Mouse (Mus musculus) ES-Bruce4 (cell line): Measurements from ENCODE around the gene Pdxp. TPM values are rescaled to one million over a fixed set of nuclear protein-coding genes. Genes with fewer than 3 reads are reported as not detected.
A peak's percentile ranks its signal among the peaks of the same experiment; 100 is the strongest.

Source experiments
- H3K27ac ChIP-seq: 2 replicates; pipeline ENCODE4 v1.5.1; 2012; ENCODE audit warnings: low read length, inconsistent platforms; ENCODE audit not compliant: insufficient read depth
- H3K27me3 ChIP-seq: 2 replicates; pipeline ENCODE4 v1.6.1; 2012; ENCODE audit warnings: mild to moderate bottlenecking, low read length, inconsistent platforms; ENCODE audit not compliant: control insufficient read depth, poor library complexity, insufficient read depth, severe bottlenecking
- H3K36me3 ChIP-seq: 2 replicates; pipeline ENCODE4 v1.6.1; 2012; ENCODE audit warnings: inconsistent platforms, mild to moderate bottlenecking, low read length, moderate library complexity; ENCODE audit not compliant: control insufficient read depth, poor library complexity, insufficient read depth, severe bottlenecking
- H3K4me1 ChIP-seq: one replicate; pipeline ENCODE4 v1.8.1; 2011; ENCODE audit warnings: low read length; ENCODE audit not compliant: control insufficient read depth, insufficient read depth
- H3K4me3 ChIP-seq: 2 replicates; pipeline ENCODE4 v1.5.1; 2011; ENCODE audit warnings: low read depth, mild to moderate bottlenecking, low read length
- H3K9ac ChIP-seq: 2 replicates; pipeline ENCODE4 v1.6.1; 2012; ENCODE audit warnings: low read depth, mild to moderate bottlenecking, inconsistent platforms; ENCODE audit not compliant: poor library complexity, severe bottlenecking
- H3K9me3 ChIP-seq: replicated peaks from 2 replicates; pipeline ENCODE4 v1.6.1; 2012; ENCODE audit warnings: mild to moderate bottlenecking, low read length, inconsistent platforms; ENCODE audit not compliant: control insufficient read depth, poor library complexity, insufficient read depth, severe bottlenecking
- CTCF ChIP-seq: IDR thresholded peaks from one replicate; pipeline ENCODE4 v1.8.1; 2011; ENCODE audit warnings: low read depth, low read length
- EP300 ChIP-seq: IDR thresholded peaks from 2 replicates; pipeline ENCODE4 v1.6.1; 2011; ENCODE audit warnings: low read depth, low read length; ENCODE audit not compliant: insufficient read depth
- POLR2A ChIP-seq: IDR thresholded peaks from one replicate; pipeline ENCODE4 v1.8.1; 2011; ENCODE audit warnings: low read length; ENCODE audit not compliant: insufficient read depth
- polyA plus RNA-seq: library from polyadenylated mRNA; stranded (reverse); fragments of >200 nt; gene quantifications from 2 replicates; pipeline ENCODE4 v1.2.4, GENCODE M21; 2011; ENCODE audit warnings: low read depth; ENCODE audit not compliant: missing spikeins, insufficient read depth, insufficient read length

Pdxp gene
- 22.8 and 28.0 TPM in 2 replicates for polyA plus RNA-seq

DNA sequence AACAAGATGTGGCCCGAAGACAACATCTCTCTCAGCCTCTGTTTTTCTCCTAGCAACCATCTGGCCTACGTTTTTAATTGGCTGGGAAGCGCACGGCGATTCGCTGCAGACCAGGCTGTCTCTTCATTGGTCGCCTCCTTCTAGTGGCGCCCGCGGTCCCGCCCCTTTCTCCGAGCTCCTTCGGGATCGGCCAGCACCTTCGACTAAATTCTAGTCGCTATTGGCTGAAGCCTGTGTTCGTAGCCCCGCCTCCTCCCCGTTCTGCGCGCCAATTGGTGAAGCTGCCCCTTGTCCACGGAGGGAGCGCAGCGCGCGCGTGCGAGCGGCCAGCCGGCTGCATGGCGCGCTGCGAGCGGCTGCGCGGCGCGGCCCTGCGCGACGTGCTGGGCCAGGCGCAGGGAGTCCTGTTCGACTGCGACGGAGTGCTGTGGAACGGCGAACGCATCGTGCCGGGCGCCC, at the start of gene Pdxp:
Pdxp (plus strand) TSS at position 288 of the 459 bp plus-strand sequence.
- H3K4me3 ChIP-seq = peak within 1 kb of the TSS; percentile 78
- no peaks in the 10 kb centered on the region for H3K27me3 ChIP-seq
- TF ChIP-seq POLR2A = peak; percentile 49
- no peak for TF ChIP-seq CTCF
- no peak for TF ChIP-seq EP300
- peaks cover 3% of the 10 kb centered on the region for H3K4me1 ChIP-seq
- H3K36me3 ChIP-seq = peaks cover 3% of the 10 kb centered on the region; the same call in 1 of the 2 replicates
- H3K9me3 ChIP-seq = no peaks in the 10 kb centered on the region
- no peak within 1 kb of the TSS for H3K27ac ChIP-seq
- peak within 1 kb of the TSS; percentile 37 for H3K9ac ChIP-seq

GRCm38 (mm10) chr15:78868398-78868797, 45.3 kb upstream of the Pdxp start:
- H3K4me1 ChIP-seq = peaks cover 4% of the 10 kb centered on the region
- TF ChIP-seq POLR2A (no peak), EP300 (peak; percentile 67)

DNA sequence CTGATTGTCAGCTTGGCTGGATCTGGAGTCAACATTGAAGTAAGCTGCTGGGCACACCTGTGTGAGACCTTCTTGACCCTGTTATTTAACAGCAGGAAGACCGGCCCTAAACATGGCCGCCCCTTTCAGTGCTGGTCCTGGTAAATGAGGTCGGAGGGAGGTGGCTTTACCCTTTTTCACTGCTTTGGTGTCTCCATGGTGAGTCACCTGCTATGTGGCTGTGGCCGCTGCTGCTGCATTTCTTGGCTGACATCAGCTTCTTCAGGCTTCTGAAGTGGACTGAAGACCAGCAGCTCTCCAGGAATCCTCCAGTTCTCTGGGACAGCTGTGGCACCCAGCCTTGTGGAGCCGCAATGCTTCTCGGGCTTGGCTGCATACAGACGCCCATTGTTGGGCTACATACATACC, 44.9 kb upstream of the Pdxp start:
- TF ChIP-seq CTCF (no peak), POLR2A (no peak), EP300 (no peak)
- Histone ChIP-seq H3K9ac (no peak overlapping the region), H3K4me3 (no peak overlapping the region), H3K9me3 (no peaks in the 10 kb centered on the region), H3K36me3 (no peaks in the 10 kb centered on the region), H3K27ac (no peak overlapping the region), H3K4me1 (peaks cover 6% of the 10 kb centered on the region), H3K27me3 (no peaks in the 10 kb centered on the region)

More at GRCm38 (mm10) chr15:78868398-78868797, 45.3 kb upstream of the Pdxp start:
- H3K9ac ChIP-seq = no peak overlapping the region
- H3K27me3 ChIP-seq = no peaks in the 10 kb centered on the region
- no peaks in the 10 kb centered on the region for H3K36me3 ChIP-seq
- no peaks in the 10 kb centered on the region for H3K9me3 ChIP-seq
- H3K4me3 ChIP-seq = no peak overlapping the region
- H3K27ac ChIP-seq = 0 out of 2 replicates have a peak overlapping the region, but pooled peaks have one; percentile 7

- Histone ChIP-seq H3K4me1 (peaks cover 6% of the 10 kb centered on the region), H3K9me3 (no peaks in the 10 kb centered on the region), H3K27ac (no peak overlapping the region), H3K9ac (no peak overlapping the region), H3K4me3 (no peak overlapping the region), H3K27me3 (no peaks in the 10 kb centered on the region), H3K36me3 (no peaks in the 10 kb centered on the region)
- TF ChIP-seq CTCF (peak; percentile 50), POLR2A (no peak)
Observed at GRCm38 (mm10) chr15:78869775-78870174, 43.9 kb upstream of the Pdxp start.

- Histone ChIP-seq H3K36me3 (no peaks in the 10 kb centered on the region), H3K4me1 (peaks cover 8% of the 10 kb centered on the region), H3K9ac (no peak overlapping the region)
Observed at GRCm38 (mm10) chr15:78872021-78872608, 41.6 kb upstream of the Pdxp start.

DNA sequence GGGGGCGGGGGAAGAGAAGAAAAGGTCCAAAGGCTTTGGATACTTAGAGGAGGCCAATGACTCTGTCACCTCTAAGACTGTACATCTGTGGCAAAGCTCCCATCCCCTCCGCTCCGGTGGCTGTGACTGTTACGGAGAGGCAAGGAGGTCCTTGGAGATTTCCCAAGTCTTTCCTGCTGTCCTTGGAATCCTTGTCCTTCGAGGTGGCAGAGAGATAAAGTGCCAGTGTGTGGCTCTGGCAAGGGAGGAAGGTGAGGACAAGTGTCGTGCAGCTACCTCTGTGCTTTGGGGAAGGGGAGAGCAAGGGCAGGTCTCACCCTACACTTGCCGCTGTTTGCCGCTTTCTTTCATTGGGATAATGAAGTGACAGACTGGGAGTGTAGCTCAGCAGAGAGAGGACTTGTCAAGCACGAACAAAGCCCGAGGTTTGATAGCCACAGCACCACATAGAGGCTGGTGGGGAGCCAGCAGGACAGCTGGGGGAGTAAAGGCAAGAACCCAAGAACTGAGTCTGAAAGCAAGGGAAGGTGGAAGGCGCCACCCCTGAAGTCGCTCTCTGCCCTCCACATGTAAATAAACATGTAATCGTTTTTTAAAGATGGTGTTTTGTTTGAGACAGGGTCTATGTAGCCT, 39.8 kb upstream of the Pdxp start:
- H3K36me3 ChIP-seq = no peaks in the 10 kb centered on the region
- no peaks in the 10 kb centered on the region for H3K27me3 ChIP-seq
- H3K9me3 ChIP-seq = no peaks in the 10 kb centered on the region
- H3K27ac ChIP-seq = 0 out of 2 replicates have a peak overlapping the region, but pooled peaks have one; percentile 24
- H3K4me3 ChIP-seq = no peak overlapping the region
- peak; percentile 38 for TF ChIP-seq CTCF
- TF ChIP-seq POLR2A = no peak
- no peak for TF ChIP-seq EP300
- H3K9ac ChIP-seq = no peak overlapping the region
- peaks cover 8% of the 10 kb centered on the region for H3K4me1 ChIP-seq

More at GRCm38 (mm10) chr15:78872021-78872608, 41.6 kb upstream of the Pdxp start:
- TF ChIP-seq CTCF = no peak
- H3K27ac ChIP-seq = no peak overlapping the region
- H3K4me3 ChIP-seq = no peak overlapping the region
- no peaks in the 10 kb centered on the region for H3K9me3 ChIP-seq
- H3K27me3 ChIP-seq = no peaks in the 10 kb centered on the region
